Mouse (Mus musculus) liver, adult 2 months (tissue): Measurements from ENCODE around the gene Fto.

Experiments
- CTCF ChIP-seq: fragments of 200-500 bp; IDR thresholded peaks from 2 replicates; pipeline ENCODE4 v1.5.1; 2011; ENCODE audit warnings: low read depth, low read length, control low read depth
- POLR2A ChIP-seq: fragments of 200-500 bp; IDR thresholded peaks from 2 replicates; pipeline ENCODE4 v1.6.1; 2011; ENCODE audit warnings: low read length, control low read depth; ENCODE audit not compliant: insufficient read depth; ENCODE audit errors: extremely low read depth

GRCm38 (mm10) chr8:91637684-91638083 is 324.4 kb downstream of the Fto start:
- TF ChIP-seq POLR2A (no peak), CTCF (no peak)
